Comparison of ENCODE assay signal across 13 mouse cellular contexts in the genomic region with DNA sequence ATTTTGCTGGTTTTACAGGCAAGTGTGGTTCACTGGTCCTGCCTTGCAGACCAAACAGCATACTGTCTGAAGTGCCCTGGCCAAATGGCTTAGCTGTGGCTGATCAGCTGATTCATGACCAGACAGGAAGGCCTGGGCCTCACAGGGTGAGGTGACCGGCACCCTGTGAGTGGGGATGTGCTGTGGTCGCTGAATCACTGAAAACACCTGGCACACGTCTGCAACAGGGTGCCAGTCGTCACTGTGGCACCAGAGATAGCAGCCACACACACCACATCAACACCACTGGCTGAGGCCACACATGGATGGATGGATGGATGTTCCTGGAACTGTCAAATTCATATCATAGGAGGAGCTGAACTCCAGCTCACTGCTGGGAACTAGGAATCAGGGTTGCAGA.
"Had no signal": no experiment of that assay in that cellular context is flagged by ENCODE, and none has a peak within 500 bp of the region (broad histone marks: within the 10 kb centered on the region; RNA-seq: fewer than 3 reads in every experiment).

No protein-coding gene starts in this region.

- ATAC-seq: midbrain, embryonic 16.5 days had no signal

- H3K4me1 ChIP-seq: midbrain, embryonic 12.5 days; neural tube, embryonic 12.5 days; stomach, embryonic 15.5 days had no signal

- H3K27me3 ChIP-seq: midbrain, embryonic 12.5 days; neural tube, embryonic 12.5 days; stomach, embryonic 15.5 days had no signal

- H3K4me3 ChIP-seq: midbrain, embryonic 10.5 days; midbrain, embryonic 12.5 days; neural tube, embryonic 12.5 days; stomach, embryonic 15.5 days had no signal

- H3K9me3 ChIP-seq: midbrain, embryonic 10.5 days; midbrain, embryonic 12.5 days; neural tube, embryonic 12.5 days; stomach, embryonic 15.5 days had no signal

- H3K4me2 ChIP-seq: lung, embryonic 14.5 days; midbrain, embryonic 12.5 days; neural tube, embryonic 12.5 days; stomach, embryonic 15.5 days had no signal

- DNase-seq: lung, adult 18-20 months; lung, embryonic 14.5 days; lung, postnatal 10 days; lung, postnatal 4 days; midbrain, embryonic 14.5 days; right cerebral cortex, postnatal 14 days; thymus, adult 2 months; thymus, postnatal 25 days had no signal
